Mouse (Mus musculus) limb, embryonic 12.5 days (tissue): ENCODE results near the gene Aldh18a1. TPM values are rescaled to one million over a fixed set of nuclear protein-coding genes. Genes with fewer than 3 reads are reported as not detected.
"Not testable (repeated sequence)": the region's sequence is repeated elsewhere in the genome, so short reads cannot be mapped to it uniquely, and the experiment has no call there.

Source experiments
- ATAC-seq: fragments of 200-750 bp; cut with Nextera tagmentation; 2 replicates; pipeline ENCODE4 v1.8.0; 2017; ENCODE audit warnings: low read depth, moderate TSS enrichment; ENCODE audit not compliant: insufficient number of reproducible peaks, insufficient read depth, low FRiP score, low TSS enrichment
- H3K27ac ChIP-seq: fragments of 300-500 bp; sonication (generic); 2 replicates; pipeline ENCODE4 v1.5.1; 2016; ENCODE audit warnings: mild to moderate bottlenecking, moderate library complexity
- H3K27me3 ChIP-seq: fragments of 300-500 bp; sonication (generic); 2 replicates; pipeline ENCODE4 v1.6.1; 2016; ENCODE audit warnings: mild to moderate bottlenecking, moderate library complexity
- H3K36me3 ChIP-seq: fragments of 300-500 bp; sonication (generic); 2 replicates; pipeline ENCODE4 v1.6.1; 2016; ENCODE audit warnings: mild to moderate bottlenecking, moderate library complexity
- H3K4me1 ChIP-seq: fragments of 300-500 bp; sonication (generic); replicated peaks from 2 replicates; pipeline ENCODE4 v1.6.1; 2016
- H3K4me2 ChIP-seq: fragments of 300-500 bp; sonication (generic); 2 replicates; pipeline ENCODE4 v1.6.1; 2016; ENCODE audit warnings: mild to moderate bottlenecking, moderate library complexity
- H3K4me3 ChIP-seq: fragments of 300-500 bp; sonication (generic); replicated peaks from 2 replicates; pipeline ENCODE4 v1.5.1; 2016; ENCODE audit warnings: mild to moderate bottlenecking
- H3K9ac ChIP-seq: fragments of 300-500 bp; sonication (generic); replicated peaks from 2 replicates; pipeline ENCODE4 v1.6.1; 2016; ENCODE audit warnings: mild to moderate bottlenecking, moderate library complexity
- H3K9me3 ChIP-seq: fragments of 300-500 bp; sonication (generic); 2 replicates; pipeline ENCODE4 v1.6.1; 2016; ENCODE audit warnings: mild to moderate bottlenecking, moderate library complexity
- WGBS: fragments of 180-500 bp; shearing (Covaris S2); methylation state at CpG from one replicate; pipeline ENCODE4 v1.1.7; 2016; 5-methylcytosine and 5-hydroxymethylcytosine counted together
- polyA plus RNA-seq: library from polyadenylated mRNA; unstranded; fragments of >200 nt; fragmentation: Nextera tagmentation; extraction: Ambion mirVana; gene quantifications from 2 replicates; pipeline ENCODE4 v1.2.1, GENCODE M21; 2016

Aldh18a1 gene
- polyA plus RNA-seq, 1 experiment from 2014 or later: 83.2 TPM

DNA sequence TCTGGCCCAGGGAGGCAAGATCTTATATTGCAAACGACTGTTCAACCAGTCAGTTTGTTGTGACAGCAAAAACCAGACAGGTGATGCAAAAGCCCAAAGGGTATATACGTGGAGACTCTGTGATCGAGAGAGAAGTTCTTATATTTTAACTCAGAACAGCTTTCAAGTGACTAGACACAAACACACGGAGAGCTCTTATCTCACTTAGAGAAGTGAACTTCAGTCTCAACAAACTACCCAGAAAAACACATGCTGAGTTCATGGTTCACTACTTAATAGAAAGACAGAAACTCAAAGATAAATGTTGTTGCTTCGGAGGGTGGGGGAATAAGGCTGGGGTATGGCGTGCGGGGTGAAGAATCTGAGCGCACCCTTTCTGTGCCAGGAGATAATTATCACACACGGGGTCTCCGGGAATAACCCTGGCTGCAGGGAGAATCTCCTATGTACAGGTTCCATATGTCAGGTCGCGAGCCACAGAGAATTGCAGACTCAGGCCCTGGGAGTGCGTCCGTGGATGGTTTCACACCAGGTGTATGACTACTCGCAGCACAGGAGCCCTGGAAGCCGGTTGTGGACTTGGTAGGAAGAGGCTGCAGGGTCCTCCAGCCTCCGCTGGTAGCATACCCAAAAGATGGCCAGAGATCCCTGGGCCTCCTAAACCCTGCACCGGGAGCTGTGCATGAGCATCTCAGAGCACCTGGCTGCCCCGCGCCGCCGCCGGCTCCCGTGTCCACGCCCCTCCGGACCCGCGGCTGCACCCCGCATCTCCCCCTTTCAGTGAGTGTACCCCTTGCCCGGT lies 571 bp downstream of the Aldh18a1 start:
- Histone ChIP-seq H3K9ac (peak overlapping the region; percentile 72), H3K4me2 (peak overlapping the region; percentile 73), H3K4me3 (peak overlapping the region; percentile 81), H3K27ac (peak overlapping the region; percentile 53; the same call in 1 of the 2 replicates), H3K9me3 (no peaks in the 10 kb centered on the region), H3K4me1 (peaks cover 14% of the 10 kb centered on the region), H3K27me3 (no peaks in the 10 kb centered on the region; the same call in 1 of the 2 replicates), H3K36me3 (peaks cover 16% of the 10 kb centered on the region)
- 5% methylated on average over 30 of the region's 30 CpGs for WGBS
- ATAC-seq: peak; percentile 69

DNA sequence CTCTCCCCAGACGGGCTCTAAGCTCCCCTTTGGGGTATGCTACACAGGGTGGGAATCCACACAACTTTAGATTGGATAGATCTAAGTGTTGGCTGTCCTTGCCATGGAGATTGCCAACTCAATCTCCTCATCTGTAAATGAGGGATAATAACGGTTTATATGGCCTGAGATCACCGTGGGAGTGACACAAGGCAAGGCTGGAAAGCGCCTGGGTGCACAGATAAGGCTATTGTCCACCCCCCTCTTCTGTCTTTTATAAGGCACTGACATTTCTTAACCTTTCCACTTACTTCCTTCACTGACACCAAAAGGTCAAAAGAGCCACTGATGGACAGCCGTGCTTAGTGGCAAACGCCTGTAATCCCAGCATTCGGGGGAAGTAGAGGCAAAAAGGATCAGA lies 1.4 kb downstream of the Aldh18a1 start:
- ATAC-seq: no peak
- H3K4me3 ChIP-seq: peak overlapping the region; percentile 81
- no peaks in the 10 kb centered on the region for H3K9me3 ChIP-seq
- H3K27me3 ChIP-seq: no peaks in the 10 kb centered on the region; the same call in 1 of the 2 replicates
- 65% methylated on average over 7 of the region's 7 CpGs for WGBS
- no peak overlapping the region for H3K27ac ChIP-seq
- H3K4me1 ChIP-seq: peaks cover 14% of the 10 kb centered on the region
- H3K4me2 ChIP-seq: peak overlapping the region; percentile 73
- peaks cover 24% of the 10 kb centered on the region for H3K36me3 ChIP-seq
- 0 out of 2 replicates have a peak overlapping the region, but pooled peaks have one; percentile 72 for H3K9ac ChIP-seq

DNA sequence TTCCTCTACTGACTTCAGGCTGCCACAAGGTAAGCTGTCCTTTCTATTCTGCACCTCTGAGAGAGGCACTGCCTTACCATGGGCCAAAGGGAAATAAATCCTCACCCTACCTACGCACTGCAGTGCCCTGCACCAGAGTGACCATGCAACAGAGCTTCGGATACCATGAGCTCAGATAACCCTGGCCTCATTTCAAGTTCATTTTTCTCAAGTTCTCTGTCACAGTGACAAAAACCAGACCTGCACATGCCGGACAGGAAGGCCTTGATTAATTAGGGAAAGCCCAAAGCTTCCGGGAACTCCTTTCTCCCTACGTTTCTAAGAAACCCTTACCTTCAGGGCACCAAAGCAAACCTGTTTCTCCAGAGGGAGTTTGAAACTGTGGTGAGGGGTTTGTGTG lies 6.6 kb downstream of the Aldh18a1 start:
- Histone ChIP-seq H3K36me3 (peaks cover 76% of the 10 kb centered on the region), H3K9ac (no peak overlapping the region)
- WGBS: 57% methylated on average over 5 of the region's 5 CpGs

GRCm38 (mm10) chr19:40580902-40581301 lies 7.4 kb downstream of the Aldh18a1 start:
- H3K36me3 ChIP-seq: peaks cover 83% of the 10 kb centered on the region
- no peak for ATAC-seq
- 88% methylated on average over 2 of the region's 2 CpGs for WGBS

More for the DNA sequence above, 6.6 kb downstream of the Aldh18a1 start:
- Histone ChIP-seq H3K4me3 (no peak overlapping the region), H3K9me3 (no peaks in the 10 kb centered on the region), H3K27ac (no peak overlapping the region), H3K4me1 (0 out of 2 replicates have a peak, but pooled peaks cover under 1% of the 10 kb centered on the region), H3K27me3 (no peaks in the 10 kb centered on the region), H3K4me2 (no peak overlapping the region)
- ATAC-seq: no peak

GRCm38 (mm10) chr19:40575438-40575837 lies 12.8 kb downstream of the Aldh18a1 start:
- WGBS: 87% methylated on average over 5 of the region's 5 CpGs
- Histone ChIP-seq H3K4me1 (no peaks in the 10 kb centered on the region), H3K9ac (no peak overlapping the region), H3K4me3 (no peak overlapping the region), H3K9me3 (peaks cover 4% of the 10 kb centered on the region), H3K4me2 (no peak overlapping the region), H3K36me3 (peaks cover 100% of the 10 kb centered on the region), H3K27ac (no peak overlapping the region), H3K27me3 (no peaks in the 10 kb centered on the region)
- ATAC-seq: no peak

More at GRCm38 (mm10) chr19:40580902-40581301, 7.4 kb downstream of the Aldh18a1 start:
- Histone ChIP-seq H3K4me3 (no peak overlapping the region), H3K27ac (no peak overlapping the region), H3K9me3 (no peaks in the 10 kb centered on the region), H3K4me2 (no peak overlapping the region), H3K9ac (no peak overlapping the region), H3K4me1 (no peaks in the 10 kb centered on the region), H3K27me3 (no peaks in the 10 kb centered on the region)

DNA sequence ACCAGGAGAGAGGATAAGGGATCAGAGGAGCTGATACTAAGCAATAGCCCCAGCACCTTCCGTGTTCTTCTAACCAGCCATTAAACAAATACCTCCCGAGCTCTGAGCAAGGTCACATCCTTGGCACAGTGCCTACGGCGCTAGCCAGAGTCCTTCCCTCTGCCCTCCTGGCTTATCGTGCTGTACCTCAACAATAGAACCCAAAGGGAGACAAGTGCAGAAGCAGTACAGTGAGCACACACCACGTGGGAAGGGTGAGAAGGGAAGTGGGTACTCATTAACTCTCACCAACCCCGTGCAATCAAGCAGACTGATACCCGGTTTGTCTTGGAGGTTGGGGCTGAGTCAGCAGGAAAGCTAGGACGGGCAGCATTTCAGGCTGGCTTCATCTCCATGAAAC lies 17.5 kb downstream of the Aldh18a1 start:
- WGBS: 98% methylated on average over 9 of the region's 9 CpGs
- H3K36me3 ChIP-seq: peaks cover 100% of the 10 kb centered on the region
- peaks cover 15% of the 10 kb centered on the region for H3K9me3 ChIP-seq
- H3K27ac ChIP-seq: no peak overlapping the region
- no peak overlapping the region for H3K9ac ChIP-seq
- ATAC-seq: no peak
- H3K4me2 ChIP-seq: no peak overlapping the region
- no peak overlapping the region for H3K4me3 ChIP-seq
- no peaks in the 10 kb centered on the region for H3K4me1 ChIP-seq
- H3K27me3 ChIP-seq: no peaks in the 10 kb centered on the region

DNA sequence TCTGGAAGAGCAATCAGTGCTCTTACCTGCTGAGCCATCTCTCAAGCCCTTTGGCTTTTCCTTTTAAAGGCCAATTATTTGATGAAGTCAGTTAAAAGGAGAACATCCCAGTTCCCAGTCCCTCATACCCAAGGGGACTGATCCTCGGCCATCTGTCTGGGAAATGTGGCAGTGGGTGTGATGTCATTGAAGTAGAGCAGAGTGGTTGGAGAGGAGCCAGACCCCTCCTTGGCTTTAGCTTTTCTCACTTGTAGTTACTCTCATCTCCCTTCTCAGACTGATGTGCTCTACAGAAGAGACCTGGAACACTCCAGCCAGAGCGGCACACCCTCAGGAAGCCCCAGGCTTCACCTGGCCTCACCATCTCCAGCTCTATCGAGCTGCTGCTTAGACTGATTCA lies 20.6 kb downstream of the Aldh18a1 start:
- H3K27me3 ChIP-seq: no peaks in the 10 kb centered on the region
- WGBS: 92% methylated on average over 3 of the region's 3 CpGs
- no peak overlapping the region for H3K4me3 ChIP-seq
- no peak overlapping the region for H3K27ac ChIP-seq
- H3K9ac ChIP-seq: no peak overlapping the region
- H3K4me1 ChIP-seq: no peaks in the 10 kb centered on the region
- no peak for ATAC-seq
- peaks cover 15% of the 10 kb centered on the region for H3K9me3 ChIP-seq
- peaks cover 98% of the 10 kb centered on the region for H3K36me3 ChIP-seq
- no peak overlapping the region for H3K4me2 ChIP-seq

DNA sequence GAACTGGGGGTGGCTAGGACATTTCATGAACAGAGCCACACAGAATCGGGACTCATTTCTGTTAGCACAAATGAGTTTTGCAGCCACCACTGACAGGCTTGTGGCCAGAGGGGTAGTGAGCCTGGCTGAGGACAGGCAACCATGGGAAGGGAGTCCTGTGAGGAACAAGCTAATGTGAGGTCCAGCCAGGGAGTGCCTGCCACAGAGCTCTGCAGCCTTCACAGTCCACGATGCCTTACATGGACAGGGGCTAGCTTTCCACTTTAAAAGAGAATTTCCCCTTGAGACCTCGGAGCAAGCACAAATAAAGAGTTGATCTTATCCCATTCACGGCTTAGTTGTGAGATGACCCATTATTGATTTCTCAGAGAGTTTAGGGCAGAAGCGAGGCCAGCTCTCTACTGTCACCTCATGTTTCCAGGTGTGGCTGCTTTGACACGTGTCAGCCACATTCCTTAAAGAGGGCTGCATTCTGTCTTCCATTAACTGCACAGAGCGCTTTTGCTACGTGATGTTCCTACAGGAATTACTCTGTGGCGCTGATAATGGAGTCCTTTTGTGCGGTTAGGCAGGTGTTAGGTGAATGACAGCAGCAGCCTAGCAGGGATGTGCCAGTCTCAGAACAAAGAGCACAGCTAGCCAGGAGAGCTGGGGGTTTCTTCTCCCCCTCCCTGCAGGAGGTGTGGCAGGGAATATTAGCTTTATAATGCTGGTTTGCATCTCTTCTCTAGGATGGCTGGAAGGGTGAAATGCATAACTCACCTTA lies 24.2 kb downstream of the Aldh18a1 start:
- H3K27me3 ChIP-seq: no peaks in the 10 kb centered on the region
- peaks cover 74% of the 10 kb centered on the region for H3K36me3 ChIP-seq
- ATAC-seq: no peak
- H3K4me1 ChIP-seq: no peaks in the 10 kb centered on the region
- no peak overlapping the region for H3K27ac ChIP-seq
- WGBS: 87% methylated on average over 10 of the region's 10 CpGs
- no peak overlapping the region for H3K4me2 ChIP-seq
- H3K9me3 ChIP-seq: no peaks in the 10 kb centered on the region
- H3K9ac ChIP-seq: no peak overlapping the region
- H3K4me3 ChIP-seq: no peak overlapping the region

GRCm38 (mm10) chr19:40561521-40561920 lies 26.7 kb downstream of the Aldh18a1 start:
- H3K9ac ChIP-seq, H3K4me2 ChIP-seq, H3K9me3 ChIP-seq, ATAC-seq, H3K4me1 ChIP-seq, H3K4me3 ChIP-seq, H3K27ac ChIP-seq, H3K27me3 ChIP-seq: not testable (repeated sequence)
- 76% methylated on average over 18 of the region's 31 CpGs for WGBS
- H3K36me3 ChIP-seq: peaks cover 69% of the 10 kb centered on the region

DNA sequence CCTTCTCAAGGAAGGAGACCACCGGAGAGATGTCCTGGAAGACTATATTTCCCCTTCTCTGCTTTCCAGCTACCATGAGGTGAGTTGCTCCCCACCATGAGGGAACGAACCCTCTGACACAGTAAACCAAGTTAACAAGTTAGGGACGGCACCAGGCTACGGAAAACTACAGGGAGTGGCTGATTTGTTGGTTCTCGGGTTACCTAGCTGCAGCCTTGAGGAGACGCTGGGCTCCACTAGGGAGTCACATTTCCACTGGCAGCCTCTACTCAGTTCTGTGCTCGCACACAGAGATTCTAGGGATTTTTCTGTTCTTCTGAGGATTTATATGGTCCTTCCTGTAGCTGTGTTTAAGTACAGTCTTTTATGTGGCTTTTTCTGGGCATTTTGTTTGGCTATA lies 32.2 kb downstream of the Aldh18a1 start:
- H3K27me3 ChIP-seq: no peaks in the 10 kb centered on the region
- ATAC-seq: no peak
- WGBS: 45% methylated on average over 7 of the region's 7 CpGs
- H3K9ac ChIP-seq: no peak overlapping the region
- H3K9me3 ChIP-seq: no peaks in the 10 kb centered on the region; the same call in 1 of the 2 replicates
- H3K4me3 ChIP-seq: no peak overlapping the region
- peaks cover 73% of the 10 kb centered on the region for H3K36me3 ChIP-seq
- H3K4me1 ChIP-seq: no peaks in the 10 kb centered on the region; the same call in 1 of the 2 replicates
- no peak overlapping the region for H3K27ac ChIP-seq
- no peak overlapping the region for H3K4me2 ChIP-seq

- 94% methylated on average over 8 of the region's 8 CpGs for WGBS
- no peak for ATAC-seq
- Histone ChIP-seq H3K9me3 (no peaks in the 10 kb centered on the region; the same call in 1 of the 2 replicates), H3K4me1 (no peaks in the 10 kb centered on the region; the same call in 1 of the 2 replicates), H3K4me3 (no peak overlapping the region), H3K36me3 (peaks cover 82% of the 10 kb centered on the region), H3K9ac (no peak overlapping the region), H3K4me2 (no peak overlapping the region), H3K27me3 (no peaks in the 10 kb centered on the region), H3K27ac (no peak overlapping the region)
Measured at GRCm38 (mm10) chr19:40555136-40555535, 33.1 kb downstream of the Aldh18a1 start.
